Mouse (Mus musculus) embryonic facial prominence, embryonic 12.5 days (tissue): ENCODE measurements around the gene Usp10. TPM values are rescaled to one million over a fixed set of nuclear protein-coding genes. Genes with fewer than 3 reads are reported as not detected.

Source experiments
- ATAC-seq: fragments of 200-750 bp; cut with Nextera tagmentation; 2 replicates; pipeline ENCODE4 v1.8.0; 2017; ENCODE audit not compliant: insufficient number of reproducible peaks, insufficient read depth, low FRiP score, low TSS enrichment
- H3K27ac ChIP-seq: fragments of 300-500 bp; sonication (generic); 2 replicates; pipeline ENCODE4 v1.5.1; 2016; ENCODE audit warnings: mild to moderate bottlenecking
- H3K27me3 ChIP-seq: fragments of 300-500 bp; sonication (generic); 2 replicates; pipeline ENCODE4 v1.6.1; 2016; ENCODE audit warnings: mild to moderate bottlenecking, moderate library complexity
- H3K36me3 ChIP-seq: fragments of 300-500 bp; sonication (generic); 2 replicates; pipeline ENCODE4 v1.6.1; 2016; ENCODE audit warnings: mild to moderate bottlenecking
- H3K4me1 ChIP-seq: fragments of 300-500 bp; sonication (generic); 2 replicates; pipeline ENCODE4 v1.6.1; 2016
- H3K4me2 ChIP-seq: fragments of 300-500 bp; sonication (generic); replicated peaks from 2 replicates; pipeline ENCODE4 v1.6.1; 2016; ENCODE audit warnings: mild to moderate bottlenecking, moderate library complexity
- H3K4me3 ChIP-seq: fragments of 300-500 bp; sonication (generic); 2 replicates; pipeline ENCODE4 v1.5.1; 2016; ENCODE audit warnings: mild to moderate bottlenecking
- H3K9ac ChIP-seq: fragments of 300-500 bp; sonication (generic); 2 replicates; pipeline ENCODE4 v1.6.1; 2016; ENCODE audit warnings: mild to moderate bottlenecking, moderate library complexity
- H3K9me3 ChIP-seq: fragments of 300-500 bp; sonication (generic); 2 replicates; pipeline ENCODE4 v1.6.1; 2016; ENCODE audit warnings: mild to moderate bottlenecking, moderate library complexity
- WGBS: fragments of 180-500 bp; shearing (Covaris S2); methylation state at CpG from one replicate; pipeline ENCODE4 v1.1.7; 2016; 5-methylcytosine and 5-hydroxymethylcytosine counted together
- polyA plus RNA-seq: library from polyadenylated mRNA; unstranded; fragments of >200 nt; fragmentation: Nextera tagmentation; extraction: Ambion mirVana; gene quantifications from 2 replicates; pipeline ENCODE4 v1.2.1, GENCODE M21; 2016

Gene Usp10
- polyA plus RNA-seq, 1 experiment from 2014 or later, result 154 TPM

DNA sequence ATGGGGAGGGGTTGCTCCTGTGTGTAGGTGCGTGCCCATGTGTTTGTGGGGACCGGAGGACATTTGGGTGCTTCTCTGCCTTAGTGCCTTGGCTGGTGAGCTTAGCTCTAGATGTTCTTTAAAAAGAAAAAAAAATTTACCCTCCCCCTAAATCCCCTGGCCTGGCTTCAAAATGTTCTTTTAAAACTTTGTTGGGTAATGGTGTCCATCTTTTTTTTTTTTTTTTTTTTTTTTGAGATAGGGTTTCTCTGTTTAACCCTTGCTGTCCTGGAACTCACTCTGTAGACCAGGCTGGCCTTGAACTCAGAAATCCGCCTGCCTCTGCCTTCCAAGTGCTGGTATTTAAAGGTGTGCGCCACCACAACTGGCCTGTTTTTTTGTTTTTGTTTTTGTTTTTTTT lies 5.1 kb downstream of the Usp10 start:
- Histone ChIP-seq H3K9ac (no peak overlapping the region), H3K9me3 (no peaks in the 10 kb centered on the region), H3K4me1 (peaks cover 48% of the 10 kb centered on the region), H3K36me3 (peaks cover 8% of the 10 kb centered on the region; the same call in 1 of the 2 replicates), H3K4me3 (no peak overlapping the region), H3K4me2 (no peak overlapping the region), H3K27me3 (no peaks in the 10 kb centered on the region), H3K27ac (no peak overlapping the region)
- 83% methylated on average over 4 of the region's 4 CpGs for WGBS
- ATAC-seq, result no peak

DNA sequence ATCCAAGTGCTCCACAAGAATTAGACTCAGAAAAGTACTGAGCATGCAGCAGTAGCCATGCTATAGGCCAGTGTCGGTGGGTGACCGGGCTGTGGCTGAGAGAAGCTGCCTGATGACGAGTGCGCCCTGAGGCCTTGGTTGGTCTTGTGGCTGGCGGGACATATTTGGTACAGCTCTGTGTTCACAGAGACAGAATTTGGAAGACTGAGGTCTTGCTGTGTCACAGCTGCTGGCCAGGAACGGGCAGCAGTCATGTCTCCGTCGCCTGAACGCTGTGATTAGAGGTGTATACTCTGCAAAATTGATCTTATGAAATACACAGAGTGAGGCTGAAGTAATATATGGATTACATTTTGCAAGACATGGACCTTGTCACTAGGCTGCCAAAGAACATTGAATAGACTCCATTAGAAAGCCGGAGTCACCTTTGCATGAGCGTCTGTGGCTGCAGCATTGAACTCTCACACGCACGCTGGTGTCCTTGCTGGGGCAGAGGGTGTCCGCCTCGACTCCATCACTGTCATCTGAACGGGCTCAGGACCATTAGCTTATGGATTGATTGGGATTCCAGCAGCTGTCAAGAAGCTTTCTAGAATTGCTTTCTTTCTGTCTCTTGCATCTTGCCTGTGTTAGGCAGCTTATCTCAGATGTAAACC lies 6.2 kb downstream of the Usp10 start:
- ATAC-seq, result peak; percentile 49; the same call in 1 of the 2 replicates
- Histone ChIP-seq H3K36me3 (peaks cover 8% of the 10 kb centered on the region; the same call in 1 of the 2 replicates), H3K4me3 (no peak overlapping the region), H3K9ac (no peak overlapping the region), H3K9me3 (no peaks in the 10 kb centered on the region), H3K27ac (no peak overlapping the region), H3K27me3 (no peaks in the 10 kb centered on the region), H3K4me1 (peaks cover 48% of the 10 kb centered on the region), H3K4me2 (no peak overlapping the region)
- 80% methylated on average over 16 of the region's 16 CpGs for WGBS

DNA sequence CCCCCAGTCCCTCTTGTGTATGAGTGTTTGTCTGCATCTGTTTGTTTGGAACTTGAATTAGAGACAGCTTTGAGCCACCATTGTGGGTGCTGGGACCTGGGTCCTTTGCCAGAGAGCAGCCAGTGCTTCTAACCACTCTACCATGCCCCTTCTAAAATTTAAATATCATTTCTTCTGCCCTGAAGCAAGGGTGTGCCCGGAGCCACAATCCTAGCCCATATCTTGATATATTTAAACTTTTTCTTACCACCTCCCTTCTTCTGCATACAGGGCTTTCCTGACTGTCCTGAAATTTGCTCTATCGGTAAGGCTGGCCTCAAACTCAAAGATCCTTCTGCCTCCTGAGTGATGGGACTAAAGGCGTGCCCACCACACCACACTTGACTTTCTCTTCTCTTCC lies 7.3 kb downstream of the Usp10 start:
- Histone ChIP-seq H3K36me3 (peaks cover 8% of the 10 kb centered on the region; the same call in 1 of the 2 replicates), H3K9ac (no peak overlapping the region), H3K4me1 (peaks cover 43% of the 10 kb centered on the region), H3K27ac (no peak overlapping the region), H3K9me3 (no peaks in the 10 kb centered on the region), H3K4me2 (no peak overlapping the region), H3K27me3 (no peaks in the 10 kb centered on the region), H3K4me3 (no peak overlapping the region)
- ATAC-seq, result no peak
- 84% methylated on average over 3 of the region's 3 CpGs for WGBS

DNA sequence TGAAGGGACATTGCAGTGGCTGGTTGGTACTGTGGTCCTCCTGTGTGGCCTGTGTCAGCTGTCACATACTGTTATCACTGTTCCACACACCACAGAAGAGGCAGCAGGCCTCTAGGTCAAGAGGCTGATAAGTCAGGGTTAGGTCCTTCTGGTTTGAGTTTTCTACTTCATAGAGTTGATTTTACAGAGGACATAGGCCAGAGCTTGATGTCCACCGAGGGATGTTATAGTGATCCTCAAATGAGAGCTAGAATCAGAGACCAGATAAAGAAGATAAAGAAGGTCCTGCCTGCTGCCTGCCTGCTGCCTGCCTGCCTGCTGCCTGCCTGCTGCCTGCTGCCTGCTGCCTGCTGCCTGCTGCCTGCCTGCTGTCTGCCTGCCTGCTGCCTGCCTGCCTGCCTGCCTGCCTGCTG lies 8.0 kb downstream of the Usp10 start:
- Histone ChIP-seq H3K36me3 (peaks cover 8% of the 10 kb centered on the region; the same call in 1 of the 2 replicates), H3K4me2 (no peak overlapping the region), H3K27ac (no peak overlapping the region), H3K27me3 (no peaks in the 10 kb centered on the region), H3K4me1 (peaks cover 35% of the 10 kb centered on the region), H3K9me3 (no peaks in the 10 kb centered on the region), H3K4me3 (no peak overlapping the region), H3K9ac (no peak overlapping the region)
- 46% methylated on average over 1 of the region's 1 CpGs for WGBS
- ATAC-seq, result no peak

DNA sequence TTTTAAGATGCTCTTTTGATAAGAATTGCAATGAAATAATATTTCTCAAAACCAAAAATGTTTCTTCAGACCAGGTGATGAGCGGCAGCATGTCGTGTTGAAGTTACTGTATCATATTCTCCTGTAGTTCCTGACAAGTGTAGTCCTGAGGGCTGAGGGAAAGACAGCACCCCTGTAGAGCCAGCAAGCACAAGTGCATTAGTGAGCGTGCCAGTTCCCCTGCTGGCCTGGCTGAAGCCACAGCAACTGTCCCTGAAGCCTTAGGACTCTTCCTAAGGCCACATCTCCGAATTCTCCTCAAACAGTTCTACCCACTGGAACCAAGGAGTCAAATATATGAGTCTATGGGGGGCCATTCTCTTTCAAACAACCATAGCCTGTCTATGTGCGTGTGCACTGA lies 13.1 kb downstream of the Usp10 start:
- Histone ChIP-seq H3K9ac (no peak overlapping the region), H3K4me2 (no peak overlapping the region), H3K4me3 (no peak overlapping the region), H3K9me3 (no peaks in the 10 kb centered on the region), H3K4me1 (0 out of 2 replicates have a peak, but pooled peaks cover 3% of the 10 kb centered on the region), H3K27me3 (no peaks in the 10 kb centered on the region), H3K27ac (no peak overlapping the region), H3K36me3 (0 out of 2 replicates have a peak, but pooled peaks cover 3% of the 10 kb centered on the region)
- WGBS, result 84% methylated on average over 5 of the region's 5 CpGs
- ATAC-seq, result no peak

DNA sequence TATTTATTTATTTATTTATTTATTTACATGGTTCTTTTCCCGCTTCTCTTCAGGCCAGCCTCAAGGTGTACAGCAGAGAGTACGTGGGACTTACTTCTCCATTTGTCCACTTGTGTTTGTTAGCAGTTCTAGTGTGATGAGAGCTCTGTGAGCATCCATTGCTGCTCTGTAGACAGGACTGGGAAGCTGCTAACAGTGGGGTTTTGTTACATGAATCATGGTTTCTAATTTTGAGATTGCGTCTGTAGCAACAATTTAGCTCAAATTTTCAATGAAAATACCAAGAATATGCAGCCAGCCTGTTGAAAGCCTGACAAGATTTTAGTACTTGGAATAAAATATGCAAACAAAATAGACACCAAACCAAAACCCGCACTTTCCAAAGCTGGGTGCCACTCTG lies 15.3 kb downstream of the Usp10 start:
- WGBS, result 90% methylated on average over 4 of the region's 4 CpGs

DNA sequence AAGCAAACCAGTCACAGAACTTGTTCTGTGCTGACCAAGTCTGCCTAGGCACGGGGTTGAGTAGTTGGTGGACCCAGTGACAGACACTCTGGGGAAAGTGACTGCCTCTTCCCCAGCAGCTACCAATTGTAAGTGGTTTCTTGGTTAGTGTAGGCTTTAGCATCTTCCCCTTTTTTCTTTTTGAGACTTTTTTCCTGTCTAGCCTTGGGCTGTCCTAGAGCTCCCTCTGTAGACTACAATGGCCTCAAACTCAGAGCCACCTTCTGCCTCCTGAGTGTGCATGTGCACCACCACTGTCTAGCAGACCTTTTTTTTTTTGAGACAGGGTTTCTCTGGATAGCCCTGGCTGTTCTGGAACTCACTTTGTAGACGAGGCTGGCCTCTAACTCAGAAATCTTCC lies 16.3 kb downstream of the Usp10 start:
- H3K4me3 ChIP-seq, result no peak overlapping the region
- H3K4me1 ChIP-seq, result 0 out of 2 replicates have a peak, but pooled peaks cover 3% of the 10 kb centered on the region
- WGBS, result 80% methylated on average over 2 of the region's 2 CpGs
- H3K27me3 ChIP-seq, result no peaks in the 10 kb centered on the region
- no peak overlapping the region for H3K9ac ChIP-seq
- H3K27ac ChIP-seq, result no peak overlapping the region
- H3K4me2 ChIP-seq, result no peak overlapping the region
- ATAC-seq, result no peak
- no peaks in the 10 kb centered on the region for H3K36me3 ChIP-seq
- no peaks in the 10 kb centered on the region for H3K9me3 ChIP-seq

More for the DNA sequence above, 15.3 kb downstream of the Usp10 start:
- no peaks in the 10 kb centered on the region for H3K9me3 ChIP-seq
- no peaks in the 10 kb centered on the region for H3K36me3 ChIP-seq
- no peak overlapping the region for H3K27ac ChIP-seq
- H3K9ac ChIP-seq, result no peak overlapping the region
- no peaks in the 10 kb centered on the region for H3K27me3 ChIP-seq
- H3K4me1 ChIP-seq, result 0 out of 2 replicates have a peak, but pooled peaks cover 3% of the 10 kb centered on the region
- H3K4me3 ChIP-seq, result no peak overlapping the region
- no peak for ATAC-seq
- H3K4me2 ChIP-seq, result no peak overlapping the region

DNA sequence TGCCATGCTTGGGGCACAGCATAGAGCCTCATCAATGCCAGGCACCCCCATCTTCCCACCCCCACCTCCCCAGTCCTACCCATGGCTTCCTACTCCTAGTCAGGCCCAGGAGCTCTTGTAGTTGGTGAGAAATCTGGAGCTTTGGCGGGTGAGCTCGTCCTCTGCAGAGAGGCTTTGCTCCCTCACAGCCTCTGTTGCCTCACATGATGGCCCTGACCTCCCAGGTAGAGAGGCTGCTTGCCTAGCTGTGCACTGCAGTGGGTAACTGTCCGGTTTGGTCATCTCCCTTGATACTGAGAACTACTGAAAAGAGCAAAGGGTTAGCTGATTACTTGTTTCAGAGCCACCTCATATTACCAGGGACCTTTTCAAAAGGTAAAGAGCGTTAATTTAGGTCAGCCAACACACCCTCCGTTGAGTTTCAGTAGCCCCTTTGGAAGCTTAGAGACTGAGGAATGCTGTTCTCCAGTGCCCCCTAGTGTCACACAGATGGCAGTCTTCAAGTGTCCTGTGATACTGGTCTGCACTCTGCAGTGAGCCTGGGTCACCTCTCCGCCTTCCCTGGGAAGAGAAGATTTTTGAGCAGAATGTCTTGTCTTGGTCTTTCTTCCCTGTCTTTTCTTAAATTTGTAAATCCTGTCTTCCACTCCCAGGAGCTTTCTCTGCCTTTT lies 17.4 kb downstream of the Usp10 start:
- Histone ChIP-seq H3K4me3 (no peak overlapping the region), H3K9me3 (no peaks in the 10 kb centered on the region), H3K4me1 (0 out of 2 replicates have a peak, but pooled peaks cover 3% of the 10 kb centered on the region), H3K4me2 (no peak overlapping the region), H3K27ac (no peak overlapping the region), H3K9ac (no peak overlapping the region), H3K27me3 (no peaks in the 10 kb centered on the region), H3K36me3 (peaks cover 7% of the 10 kb centered on the region; the same call in 1 of the 2 replicates)
- ATAC-seq, result no peak
- WGBS, result 46% methylated on average over 6 of the region's 6 CpGs

DNA sequence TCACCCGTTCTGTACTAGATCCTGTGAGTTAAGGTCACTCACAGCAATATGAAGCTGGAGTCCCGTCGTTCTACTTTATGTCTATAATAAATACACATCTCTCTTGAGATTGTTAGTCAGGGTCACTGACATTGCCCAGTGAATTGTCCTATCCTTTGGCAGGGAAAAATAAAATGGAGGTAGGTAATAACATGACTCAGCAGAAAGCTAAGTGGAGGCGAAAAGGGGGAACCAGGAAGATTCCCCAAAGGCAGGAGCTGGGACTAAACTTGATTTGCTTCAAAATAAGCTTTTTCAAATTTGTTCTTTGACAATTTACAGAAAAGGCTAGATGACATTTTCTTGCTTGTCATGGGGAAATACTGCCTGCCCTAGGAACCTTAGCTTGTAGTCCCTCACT lies 21.2 kb downstream of the Usp10 start:
- Histone ChIP-seq H3K27ac (no peak overlapping the region), H3K4me2 (no peak overlapping the region), H3K27me3 (no peaks in the 10 kb centered on the region), H3K4me1 (no peaks in the 10 kb centered on the region), H3K4me3 (no peak overlapping the region), H3K9me3 (no peaks in the 10 kb centered on the region), H3K9ac (no peak overlapping the region), H3K36me3 (peaks cover 38% of the 10 kb centered on the region)
- 89% methylated on average over 4 of the region's 4 CpGs for WGBS
- no peak for ATAC-seq

DNA sequence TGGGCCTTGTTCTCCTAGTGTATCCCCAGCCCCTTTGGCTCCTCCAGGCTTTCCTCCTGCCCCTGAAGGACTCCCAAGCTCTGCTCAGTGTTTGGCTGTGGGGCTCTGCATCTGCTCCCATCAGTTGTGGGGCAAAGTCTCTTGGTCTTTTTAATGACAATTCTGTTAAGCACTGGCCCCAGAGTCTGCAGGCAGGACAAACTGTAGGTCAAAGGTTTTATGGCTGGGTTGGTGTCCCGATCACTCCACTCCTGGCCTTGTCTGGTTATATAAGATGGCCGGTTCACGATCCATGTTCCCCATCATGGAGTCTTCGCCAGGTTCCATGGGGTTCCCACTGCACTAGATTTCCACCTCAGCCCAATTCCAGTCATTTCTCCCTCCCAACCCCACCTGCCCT lies 23.5 kb downstream of the Usp10 start:
- H3K36me3 ChIP-seq, result peaks cover 53% of the 10 kb centered on the region
- no peak overlapping the region for H3K4me3 ChIP-seq
- no peaks in the 10 kb centered on the region for H3K4me1 ChIP-seq
- H3K9ac ChIP-seq, result no peak overlapping the region
- no peak for ATAC-seq
- H3K9me3 ChIP-seq, result no peaks in the 10 kb centered on the region
- H3K27me3 ChIP-seq, result no peaks in the 10 kb centered on the region
- no peak overlapping the region for H3K4me2 ChIP-seq
- 97% methylated on average over 4 of the region's 4 CpGs for WGBS
- no peak overlapping the region for H3K27ac ChIP-seq

DNA sequence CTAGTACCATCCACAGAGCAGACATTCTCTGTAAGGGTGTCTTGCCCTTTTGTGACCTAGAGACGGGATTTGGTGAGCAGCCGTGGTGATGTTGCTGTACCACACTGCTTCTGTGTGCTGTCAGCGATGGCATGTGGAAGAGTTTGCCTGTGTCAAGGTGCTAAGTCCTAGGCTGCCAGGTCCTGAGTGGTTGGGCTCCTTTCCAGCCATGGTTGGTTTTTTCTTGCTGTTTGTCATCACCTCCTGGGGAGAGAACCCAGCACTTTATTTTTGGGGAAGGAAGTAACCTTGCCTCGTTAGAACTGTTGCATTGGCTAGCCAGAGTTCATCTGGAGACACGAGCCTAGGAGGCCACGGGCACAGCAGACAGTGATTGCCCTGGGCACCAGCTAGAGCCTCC lies 25.4 kb downstream of the Usp10 start:
- Histone ChIP-seq H3K9ac (no peak overlapping the region), H3K9me3 (no peaks in the 10 kb centered on the region), H3K27ac (no peak overlapping the region), H3K4me3 (no peak overlapping the region), H3K4me2 (no peak overlapping the region), H3K36me3 (peaks cover 63% of the 10 kb centered on the region), H3K4me1 (no peaks in the 10 kb centered on the region), H3K27me3 (no peaks in the 10 kb centered on the region)
- ATAC-seq, result no peak
- WGBS, result 83% methylated on average over 6 of the region's 6 CpGs

DNA sequence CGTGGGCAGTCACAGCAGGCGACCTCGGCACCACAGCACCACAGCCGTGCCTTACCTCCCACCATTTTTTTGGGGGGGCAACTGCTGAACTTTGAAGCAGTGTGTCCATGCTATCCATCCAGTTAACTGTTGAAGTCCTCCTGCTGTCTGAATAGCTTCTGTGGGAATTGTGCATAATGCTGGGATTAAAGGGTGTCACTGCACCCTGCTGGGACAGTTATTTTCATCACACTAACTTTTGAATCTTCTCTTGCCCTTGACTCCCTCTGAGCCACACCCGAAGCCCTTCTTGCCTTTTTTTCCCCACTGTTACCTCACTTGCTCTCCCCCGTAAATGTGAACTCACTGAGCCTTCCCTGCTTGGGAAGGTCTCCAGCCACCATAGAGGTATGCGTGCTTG lies 28.3 kb downstream of the Usp10 start:
- no peak for ATAC-seq
- Histone ChIP-seq H3K4me1 (no peaks in the 10 kb centered on the region), H3K4me3 (no peak overlapping the region), H3K27ac (no peak overlapping the region), H3K4me2 (no peak overlapping the region), H3K9ac (no peak overlapping the region), H3K9me3 (no peaks in the 10 kb centered on the region), H3K27me3 (no peaks in the 10 kb centered on the region), H3K36me3 (peaks cover 69% of the 10 kb centered on the region)
- 90% methylated on average over 7 of the region's 7 CpGs for WGBS
